In the genomic region with DNA sequence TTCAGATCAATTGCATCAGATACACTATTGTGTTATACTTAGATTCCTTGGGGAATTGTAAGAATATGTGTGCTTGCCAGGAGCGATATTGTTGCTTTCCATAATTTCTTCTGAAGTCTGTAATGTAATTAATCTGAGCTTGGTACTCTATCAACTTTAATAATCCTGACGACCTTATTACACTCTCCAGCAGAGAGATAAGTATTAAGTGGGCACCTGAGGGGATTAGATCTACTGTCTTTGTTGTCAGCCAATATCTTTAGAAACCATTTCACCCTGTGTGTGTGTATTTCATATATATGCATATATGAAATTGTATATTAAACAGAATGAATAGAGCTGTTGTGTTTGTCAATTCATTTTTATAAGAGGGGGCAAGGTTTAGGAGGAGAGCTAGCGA, we compare ENCODE assay signal across 18 mouse cellular contexts.
"Had no signal": no experiment of that assay in that cellular context is flagged by ENCODE, and none has a peak within 500 bp of the region (broad histone marks: within the 10 kb centered on the region; RNA-seq: fewer than 3 reads in every experiment).

No protein-coding gene starts in this region.

- H3K4me2 ChIP-seq: kidney, embryonic 15.5 days; liver, embryonic 13.5 days; neural tube, embryonic 12.5 days had no signal

- ATAC-seq: midbrain, embryonic 16.5 days had no signal

- H3K36me3 ChIP-seq: kidney, embryonic 15.5 days; liver, embryonic 13.5 days; neural tube, embryonic 12.5 days had no signal

- H3K4me1 ChIP-seq: kidney, embryonic 15.5 days; liver, embryonic 13.5 days; neural tube, embryonic 12.5 days had no signal

- H3K9ac ChIP-seq: kidney, embryonic 15.5 days; liver, embryonic 13.5 days; neural tube, embryonic 12.5 days had no signal

- H3K9me3 ChIP-seq: kidney, embryonic 15.5 days; liver, embryonic 13.5 days; neural tube, embryonic 12.5 days had no signal

- DNase-seq: kidney, adult 11 months; kidney, adult 8-10 months; kidney, postnatal 10 days; kidney, postnatal 36 days; layer of hippocampus, postnatal 36 days; liver, embryonic 13.5 days; lung, adult 2 months; lung, postnatal 14 days; lung, postnatal 4 days; right cerebral cortex, adult 18-20 months; right cerebral cortex, postnatal 14 days; right cerebral cortex, postnatal 4 days; thymus, postnatal 25 days had no signal

- H3K4me3 ChIP-seq: kidney, embryonic 15.5 days; left cerebral cortex, adult 2 months; liver, embryonic 13.5 days; neural tube, embryonic 12.5 days had no signal

- H3K27ac ChIP-seq: kidney, embryonic 15.5 days; left cerebral cortex, adult 2 months; liver, embryonic 13.5 days; neural tube, embryonic 12.5 days; stomach, postnatal 0 days had no signal

- H3K27me3 ChIP-seq: kidney, embryonic 15.5 days; liver, embryonic 13.5 days; neural tube, embryonic 12.5 days had no signal
